Mouse (Mus musculus) liver, embryonic 14.5 days (tissue): Measurements from ENCODE around the gene Qtrt1.

ENCODE experiments used
- CTCF ChIP-seq: IDR thresholded peaks from 2 replicates; pipeline ENCODE4 v1.5.1; 2016; ENCODE audit warnings: antibody characterized with exemption, low read depth, control low read depth
- EP300 ChIP-seq: IDR thresholded peaks from 2 replicates; pipeline ENCODE4 v1.6.1; 2016; ENCODE audit warnings: antibody characterized with exemption, low read depth

DNA sequence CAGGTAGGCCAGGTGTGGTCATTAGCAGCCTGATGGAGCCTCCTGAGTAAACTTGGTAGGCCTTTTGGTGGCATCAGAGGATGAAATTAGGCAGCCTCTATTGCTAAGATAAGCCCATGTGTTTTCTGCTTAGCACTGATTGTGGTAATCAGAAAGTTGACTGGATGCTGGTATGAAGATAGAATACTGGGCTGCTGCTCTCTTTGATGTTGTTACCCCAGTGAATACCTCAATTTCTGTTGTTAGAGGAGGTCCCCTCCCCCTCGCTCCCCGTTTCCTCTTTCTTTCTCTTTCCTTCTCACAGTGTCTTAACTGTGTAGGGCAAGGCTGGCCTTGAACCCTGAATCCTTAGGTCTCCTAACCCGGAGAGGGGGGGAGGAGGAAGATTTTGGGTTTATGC, 32.4 kb upstream of the Qtrt1 start:
- TF ChIP-seq CTCF: no peak
- peak; percentile 76 for TF ChIP-seq EP300
